Mouse (Mus musculus): ENCODE measurements around the gene Celf1. TPM values are rescaled to one million over a fixed set of nuclear protein-coding genes. Genes with fewer than 3 reads are reported as not detected.
A peak's percentile ranks its signal among the peaks of the same experiment; 100 is the strongest.

The Celf1 gene
- polyA plus RNA-seq, 1 experiment from 2014 or later: 108 TPM

DNA sequence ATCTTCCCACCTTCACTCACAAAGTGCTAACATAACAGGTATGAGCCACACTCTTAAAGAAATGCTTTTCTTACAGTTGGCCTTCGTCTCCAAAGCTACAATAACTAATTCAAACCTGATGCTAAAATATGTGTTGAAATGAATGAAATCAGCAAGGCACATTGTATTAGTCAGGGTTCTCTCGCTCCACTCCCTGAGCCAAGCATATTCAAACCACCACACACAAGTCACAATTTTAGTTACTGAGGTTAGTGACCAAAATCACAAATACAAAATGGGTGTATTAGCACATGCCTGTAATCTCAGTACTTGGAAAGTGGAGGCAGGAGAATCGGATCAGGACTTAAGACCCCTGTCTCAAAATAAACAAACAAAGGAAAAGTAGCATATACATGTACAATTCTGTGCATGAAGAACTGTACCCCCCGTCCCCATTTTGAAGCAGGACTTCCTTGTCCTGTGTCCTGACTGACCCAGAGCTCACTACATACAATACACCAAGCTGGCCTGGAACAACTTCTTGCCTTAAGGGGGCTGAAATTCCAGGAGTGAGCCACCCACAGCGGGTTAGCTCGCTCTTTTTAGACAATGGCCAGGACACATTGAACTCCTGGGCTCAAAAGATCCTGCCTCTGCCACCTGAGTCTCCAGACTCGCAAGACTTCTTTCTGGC, 23.5 kb upstream of the Celf1 start:
- WGBS: 28% methylated on average over 7 of the region's 7 CpGs
- peak overlapping the region; percentile 95 for H3K9ac ChIP-seq
- peaks cover 41% of the 10 kb centered on the region for H3K4me1 ChIP-seq (replicated peaks)
- H3K36me3 ChIP-seq: peaks cover 18% of the 10 kb centered on the region
- no peaks in the 10 kb centered on the region for H3K9me3 ChIP-seq
- peak overlapping the region; percentile 73 for H3K4me2 ChIP-seq
- H3K27me3 ChIP-seq: no peaks in the 10 kb centered on the region
- H3K27ac ChIP-seq: peak overlapping the region; percentile 91
- ATAC-seq (ENCODE audit: low FRiP score): peak; percentile 22; the same call in 1 of the 2 replicates
- peak overlapping the region; percentile 66 for H3K4me3 ChIP-seq

- peaks cover 41% of the 10 kb centered on the region for H3K4me1 ChIP-seq (replicated peaks)
- peak overlapping the region; percentile 95 for H3K9ac ChIP-seq
- ATAC-seq (ENCODE audit: low FRiP score): peak; percentile 85
- peak overlapping the region; percentile 91 for H3K27ac ChIP-seq
- peak overlapping the region; percentile 66 for H3K4me3 ChIP-seq
- H3K36me3 ChIP-seq: peaks cover 13% of the 10 kb centered on the region
- H3K27me3 ChIP-seq: no peaks in the 10 kb centered on the region
- peak overlapping the region; percentile 73 for H3K4me2 ChIP-seq
- under 1% methylated on average over 72 of the region's 73 CpGs for WGBS
- no peaks in the 10 kb centered on the region for H3K9me3 ChIP-seq
These were observed 22.8 kb upstream of the Celf1 start for GRCm38 (mm10) chr2:90917233-90917998.

GRCm38 (mm10) chr2:90917999-90918698, 22.0 kb upstream of the Celf1 start:
- peak overlapping the region; percentile 66 for H3K4me3 ChIP-seq
- H3K27ac ChIP-seq: peak overlapping the region; percentile 91
- peaks cover 41% of the 10 kb centered on the region for H3K4me1 ChIP-seq (replicated peaks)
- ATAC-seq (ENCODE audit: low FRiP score): peak; percentile 79
- peaks cover 8% of the 10 kb centered on the region for H3K36me3 ChIP-seq
- no peaks in the 10 kb centered on the region for H3K27me3 ChIP-seq
- H3K9me3 ChIP-seq: no peaks in the 10 kb centered on the region
- H3K4me2 ChIP-seq: peak overlapping the region; percentile 73
- WGBS: 11% methylated on average over 15 of the region's 16 CpGs
- peak overlapping the region; percentile 95 for H3K9ac ChIP-seq

- no peak overlapping the region for H3K4me2 ChIP-seq
- H3K9me3 ChIP-seq: no peaks in the 10 kb centered on the region
- 100% methylated on average over 1 of the region's 1 CpGs for WGBS
- H3K27me3 ChIP-seq: no peaks in the 10 kb centered on the region
- no peak for ATAC-seq (ENCODE audit: low FRiP score)
- H3K4me3 ChIP-seq: no peak overlapping the region
- H3K36me3 ChIP-seq: no peaks in the 10 kb centered on the region
- peaks cover 21% of the 10 kb centered on the region for H3K4me1 ChIP-seq (replicated peaks)
- no peak overlapping the region for H3K9ac ChIP-seq
- H3K27ac ChIP-seq: no peak overlapping the region
These were observed 19.0 kb upstream of the Celf1 start for GRCm38 (mm10) chr2:90921178-90921577.

- H3K4me3 ChIP-seq: no peak overlapping the region
- H3K9me3 ChIP-seq: no peaks in the 10 kb centered on the region
- ATAC-seq (ENCODE audit: low FRiP score): no peak
- no peak overlapping the region for H3K27ac ChIP-seq
- no peaks in the 10 kb centered on the region for H3K36me3 ChIP-seq
- H3K9ac ChIP-seq: no peak overlapping the region
- WGBS: 92% methylated on average over 2 of the region's 2 CpGs
- no peaks in the 10 kb centered on the region for H3K27me3 ChIP-seq
- no peak overlapping the region for H3K4me2 ChIP-seq
- H3K4me1 ChIP-seq (replicated peaks): peaks cover 8% of the 10 kb centered on the region
These were observed 17.5 kb upstream of the Celf1 start for GRCm38 (mm10) chr2:90922636-90923035.

- Histone ChIP-seq H3K4me3 (no peak overlapping the region), H3K4me1 (replicated peaks) (no peaks in the 10 kb centered on the region), H3K27me3 (no peaks in the 10 kb centered on the region), H3K4me2 (no peak overlapping the region), H3K27ac (no peak overlapping the region), H3K9me3 (no peaks in the 10 kb centered on the region), H3K9ac (no peak overlapping the region), H3K36me3 (no peaks in the 10 kb centered on the region)
- ATAC-seq (ENCODE audit: low FRiP score): no peak
- WGBS: 89% methylated on average over 13 of the region's 13 CpGs
These were observed 11.6 kb upstream of the Celf1 start for GRCm38 (mm10) chr2:90928566-90928965.

GRCm38 (mm10) chr2:90931829-90932228, 8.4 kb upstream of the Celf1 start:
- WGBS: 80% methylated on average over 8 of the region's 8 CpGs

DNA sequence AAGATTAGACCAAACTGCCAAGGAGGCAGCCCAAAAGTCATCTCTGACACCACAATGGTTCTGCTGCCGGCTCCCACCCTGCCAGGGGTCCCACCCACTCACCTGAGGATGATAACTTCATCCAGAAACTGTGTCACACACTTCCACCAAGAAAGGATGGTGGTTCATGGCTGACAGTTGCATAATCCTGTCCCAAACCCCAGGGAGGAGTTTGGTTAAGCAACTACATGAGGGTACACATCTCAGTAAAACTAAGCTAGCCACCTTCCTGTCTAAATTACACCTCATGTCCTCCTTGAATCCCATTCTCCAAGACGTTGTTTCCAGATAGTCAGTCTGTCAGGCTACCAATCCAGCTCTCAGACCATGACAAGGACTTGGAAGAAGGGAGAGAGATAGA, 7.9 kb upstream of the Celf1 start:
- Histone ChIP-seq H3K4me2 (no peak overlapping the region), H3K36me3 (no peaks in the 10 kb centered on the region), H3K27ac (no peak overlapping the region), H3K4me3 (no peak overlapping the region), H3K27me3 (no peaks in the 10 kb centered on the region), H3K9ac (no peak overlapping the region), H3K9me3 (no peaks in the 10 kb centered on the region), H3K4me1 (replicated peaks) (no peaks in the 10 kb centered on the region)
- no peak for ATAC-seq (ENCODE audit: low FRiP score)
- WGBS: 79% methylated on average over 2 of the region's 2 CpGs

More at GRCm38 (mm10) chr2:90931829-90932228, 8.4 kb upstream of the Celf1 start:
- H3K9me3 ChIP-seq: no peaks in the 10 kb centered on the region
- H3K27me3 ChIP-seq: no peaks in the 10 kb centered on the region
- H3K4me2 ChIP-seq: no peak overlapping the region
- no peak overlapping the region for H3K4me3 ChIP-seq
- no peaks in the 10 kb centered on the region for H3K36me3 ChIP-seq
- H3K4me1 ChIP-seq (replicated peaks): no peaks in the 10 kb centered on the region
- H3K27ac ChIP-seq: no peak overlapping the region
- H3K9ac ChIP-seq: no peak overlapping the region
- ATAC-seq (ENCODE audit: low FRiP score): no peak

GRCm38 (mm10) chr2:90938362-90938761, 1.8 kb upstream of the Celf1 start:
- Histone ChIP-seq H3K27ac (no peak overlapping the region), H3K4me1 (replicated peaks) (peaks cover 28% of the 10 kb centered on the region), H3K36me3 (no peaks in the 10 kb centered on the region), H3K9me3 (no peaks in the 10 kb centered on the region), H3K4me3 (no peak overlapping the region), H3K4me2 (no peak overlapping the region), H3K27me3 (no peaks in the 10 kb centered on the region), H3K9ac (no peak overlapping the region)
- no peak for ATAC-seq (ENCODE audit: low FRiP score)
- WGBS: 79% methylated on average over 3 of the region's 3 CpGs

DNA sequence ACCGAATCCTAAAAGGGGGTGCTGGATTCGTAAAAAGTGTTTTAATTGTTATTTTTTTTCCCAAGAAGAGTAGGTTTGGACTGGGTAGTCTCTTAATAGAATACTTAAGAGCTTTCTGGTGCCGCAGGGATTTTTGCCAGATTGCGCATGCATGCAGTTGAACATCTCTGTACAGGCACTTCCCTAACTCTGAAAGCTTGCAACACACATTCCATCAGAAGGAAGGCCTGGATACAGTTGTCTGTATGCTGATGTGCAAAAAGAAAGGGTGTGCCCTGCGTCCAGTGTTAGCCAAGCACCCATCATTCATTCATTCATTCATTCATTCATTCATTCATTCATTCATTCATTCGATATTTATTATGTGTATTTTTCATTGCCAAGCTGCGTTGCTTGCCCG, 432 bp upstream of the Celf1 start:
- Histone ChIP-seq H3K4me2 (peak overlapping the region; percentile 61), H3K9me3 (no peaks in the 10 kb centered on the region), H3K36me3 (no peaks in the 10 kb centered on the region), H3K4me3 (peak overlapping the region; percentile 94), H3K27ac (peak overlapping the region; percentile 98), H3K4me1 (replicated peaks) (peaks cover 41% of the 10 kb centered on the region), H3K27me3 (no peaks in the 10 kb centered on the region), H3K9ac (peak overlapping the region; percentile 98)
- ATAC-seq (ENCODE audit: low FRiP score): peak; percentile 70
- 51% methylated on average over 8 of the region's 8 CpGs for WGBS

- peak overlapping the region; percentile 61 for H3K4me2 ChIP-seq
- no peak overlapping the region for H3K27ac ChIP-seq
- H3K9me3 ChIP-seq: no peaks in the 10 kb centered on the region
- peak overlapping the region; percentile 98; the same call in 1 of the 2 replicates for H3K9ac ChIP-seq
- no peaks in the 10 kb centered on the region for H3K27me3 ChIP-seq
- 53% methylated on average over 2 of the region's 2 CpGs for WGBS
- H3K4me1 ChIP-seq (replicated peaks): peaks cover 43% of the 10 kb centered on the region
- no peaks in the 10 kb centered on the region for H3K36me3 ChIP-seq
- peak overlapping the region; percentile 94 for H3K4me3 ChIP-seq
- no peak for ATAC-seq (ENCODE audit: low FRiP score)
These were observed 1.6 kb downstream of the Celf1 start for GRCm38 (mm10) chr2:90941744-90942143.

- Histone ChIP-seq H3K4me2 (no peak overlapping the region), H3K27me3 (no peaks in the 10 kb centered on the region), H3K4me1 (replicated peaks) (peaks cover 11% of the 10 kb centered on the region), H3K9me3 (no peaks in the 10 kb centered on the region), H3K36me3 (no peaks in the 10 kb centered on the region), H3K4me3 (no peak overlapping the region), H3K27ac (no peak overlapping the region), H3K9ac (no peak overlapping the region)
- ATAC-seq (ENCODE audit: low FRiP score): no peak
- WGBS: 91% methylated on average over 5 of the region's 5 CpGs
These were observed 10.0 kb downstream of the Celf1 start for GRCm38 (mm10) chr2:90950149-90950548.

All from hindbrain, embryonic 13.5 days (tissue).